Mouse (Mus musculus) C2C12 (cell line): Measurements from ENCODE around the gene Wls.

Source experiments
- CEBPB ChIP-seq: IDR thresholded peaks from one replicate; pipeline ENCODE4 v1.6.1; 2011; ENCODE audit warnings: low read depth, mild to moderate bottlenecking, control low read depth, moderate library complexity
- CTCF ChIP-seq: IDR thresholded peaks from one replicate; pipeline ENCODE4 v1.5.1; 2011; ENCODE audit not compliant: control insufficient read depth, insufficient read depth, insufficient read length
- MAX ChIP-seq: IDR thresholded peaks from one replicate; pipeline ENCODE4 v1.6.1; 2011; ENCODE audit warnings: mild to moderate bottlenecking, control low read depth
- MYOD1 ChIP-seq: IDR thresholded peaks from one replicate; pipeline ENCODE4 v1.6.1; 2011; ENCODE audit warnings: low read depth; ENCODE audit not compliant: control insufficient read depth, insufficient read length
- MYOG ChIP-seq: IDR thresholded peaks from one replicate; pipeline ENCODE4 v1.6.1; 2011; ENCODE audit not compliant: control insufficient read depth, insufficient read length; ENCODE audit errors: extremely low read depth
- USF1 ChIP-seq: IDR thresholded peaks from one replicate; pipeline ENCODE4 v1.6.1; 2011; ENCODE audit warnings: low read depth, mild to moderate bottlenecking, control low read depth, moderate library complexity

DNA sequence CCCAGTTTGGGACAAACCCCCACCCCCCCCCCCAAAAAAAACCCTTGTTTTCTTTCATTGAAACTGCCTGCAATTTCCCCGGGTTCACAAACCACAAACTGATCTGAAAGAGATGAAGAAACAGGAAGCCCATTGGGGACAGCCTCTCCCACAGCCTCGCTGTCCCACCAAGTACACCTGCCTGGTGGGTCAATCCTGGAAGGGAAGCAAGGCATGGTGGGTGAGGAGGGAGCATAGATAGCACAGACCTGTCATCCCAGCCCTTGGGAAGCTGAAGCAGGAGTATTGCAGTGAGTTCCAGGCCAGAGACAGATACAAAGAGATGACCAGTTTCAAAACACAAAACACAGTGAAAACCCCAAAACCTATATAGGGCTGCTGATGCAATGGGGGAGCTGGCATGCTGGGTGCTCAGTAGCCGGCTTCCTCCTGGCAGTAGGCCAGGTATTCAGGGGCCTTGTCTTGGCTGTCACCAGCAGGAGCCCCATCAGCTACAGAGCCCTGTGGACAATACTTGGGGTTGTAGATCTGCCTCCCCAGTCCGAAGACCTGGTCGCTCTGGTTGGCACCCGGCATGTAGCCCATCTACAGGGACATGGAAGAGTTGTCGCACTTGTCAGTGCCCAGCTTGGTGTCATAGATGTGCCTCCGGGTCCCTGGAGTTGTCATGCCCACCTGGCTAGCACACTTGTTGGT lies 51.7 kb downstream of the Wls start:
- TF ChIP-seq CTCF, result no peak
- no peak for TF ChIP-seq USF1
- TF ChIP-seq MYOD1, result no peak
- no peak for TF ChIP-seq CEBPB
- no peak for TF ChIP-seq MAX
- no peak for TF ChIP-seq MYOG
